Mouse (Mus musculus) adrenal gland, postnatal 36 days (tissue): ENCODE measurements around the gene Ntf5. TPM values are rescaled to one million over a fixed set of nuclear protein-coding genes. Genes with fewer than 3 reads are reported as not detected.
"Not testable (repeated sequence)": the region's sequence is repeated elsewhere in the genome, so short reads cannot be mapped to it uniquely, and the experiment has no call there.

Experiments
- DNase-seq, 2 experiments: peaks; one replicate each; pipeline ENCODE4 v3.0.0; 2021; ENCODE audit warnings: mixed read lengths in 1 of 2
- long read RNA-seq, 2 experiments: library from polyadenylated mRNA; stranded (forward); transcript quantifications; one replicate each; pipeline ENCODE4 v2.0.0; 2021; ENCODE audit warnings: borderline sequencing depth in 2 of 2
- total RNA-seq, 2 experiments: library from RNA; stranded (reverse); gene quantifications; 2 replicates each; pipeline ENCODE4 v1.2.3; 2021

The Ntf5 gene
- total RNA-seq: not detected
- long read RNA-seq, experiment 1, partial matches to known transcripts: 0 of 1 reads
- long read RNA-seq, experiment 1, other reads (novel, unspliced or antisense): 0 of 1 reads
- long read RNA-seq, experiment 2: 0 reads

GRCm38 (mm10) chr7:45413113-45413863, at the start of gene Ntf5:
Gene Ntf5 (plus strand): TSS chr7:45413695.
- DNase-seq: peak; percentile 21 to 26

- no peak for DNase-seq
Measured at GRCm38 (mm10) chr7:45363983-45364382, 49.5 kb upstream of the Ntf5 start.

- peak; percentile 66 to 81 for DNase-seq
Measured at GRCm38 (mm10) chr7:45365742-45366651, 47.5 kb upstream of the Ntf5 start.

GRCm38 (mm10) chr7:45366652-45367019, 46.9 kb upstream of the Ntf5 start, which contains the start of gene Ppfia3:
Gene Ppfia3 (minus strand): TSS chr7:45367019.
- no peak for DNase-seq

DNA sequence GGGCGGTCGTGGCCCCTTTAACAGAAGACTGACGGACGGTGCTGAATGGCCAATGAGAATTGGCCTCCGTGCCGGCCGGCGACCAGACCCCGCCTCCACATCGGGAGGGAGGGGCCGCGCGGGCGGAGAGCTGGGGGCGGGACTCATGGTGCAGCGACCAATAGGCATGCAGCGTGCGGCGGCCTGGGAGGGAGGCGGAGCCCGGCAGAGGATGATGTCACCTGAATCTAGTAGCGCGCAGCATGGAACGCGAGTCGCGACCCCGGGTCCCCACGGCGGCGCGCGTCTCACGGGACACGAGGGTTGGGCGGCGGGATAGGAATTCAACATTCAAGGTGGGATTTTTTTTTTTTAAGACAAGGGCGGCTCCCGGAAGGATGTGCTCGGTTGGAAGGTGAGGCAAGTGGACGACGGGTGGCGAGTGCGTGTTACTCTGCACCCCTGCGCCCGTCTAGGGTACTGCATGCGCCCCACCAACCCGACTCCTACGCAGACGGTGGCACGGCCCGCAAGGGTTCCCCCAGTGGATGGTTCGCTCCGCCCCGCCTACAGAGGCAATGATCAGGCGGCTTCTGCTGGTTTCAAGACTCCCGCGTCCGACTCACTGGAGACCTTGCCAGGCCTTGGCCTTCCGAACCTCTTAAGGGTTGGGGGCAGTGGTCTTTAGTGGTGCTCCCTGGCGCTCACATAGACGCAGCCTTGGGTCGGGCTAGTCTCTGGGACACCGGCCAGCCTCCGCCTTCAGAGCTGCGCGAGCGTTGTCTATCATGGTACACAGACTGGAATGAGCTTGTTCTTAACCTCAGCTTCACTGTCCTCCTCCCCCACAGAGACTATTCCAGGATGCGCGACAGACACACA, 46.2 kb upstream of the Ntf5 start:
- peak; percentile 98 to 99 for DNase-seq

DNA sequence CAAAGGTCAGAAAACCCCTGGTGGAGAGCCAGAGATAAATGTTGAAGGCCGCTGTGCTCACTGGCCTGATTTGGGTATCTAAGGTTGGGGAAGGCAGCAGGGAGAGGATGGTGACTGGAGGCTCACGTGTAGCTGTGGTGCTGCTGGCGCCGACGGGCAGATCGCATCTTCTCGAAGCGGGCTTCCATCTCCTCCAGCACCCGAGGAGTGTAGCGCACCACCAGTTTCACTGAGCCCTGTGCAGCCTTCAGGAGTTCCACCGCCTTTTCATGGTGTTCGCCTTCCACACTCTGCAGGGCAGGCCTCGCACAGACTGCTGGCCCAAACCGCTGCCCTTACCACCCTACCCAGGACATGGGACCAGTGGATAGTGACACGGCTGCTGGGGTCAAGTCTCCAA, 45.3 kb upstream of the Ntf5 start:
- no peak for DNase-seq

- DNase-seq: no peak
Measured at GRCm38 (mm10) chr7:45369022-45369745, 44.3 kb upstream of the Ntf5 start.

DNA sequence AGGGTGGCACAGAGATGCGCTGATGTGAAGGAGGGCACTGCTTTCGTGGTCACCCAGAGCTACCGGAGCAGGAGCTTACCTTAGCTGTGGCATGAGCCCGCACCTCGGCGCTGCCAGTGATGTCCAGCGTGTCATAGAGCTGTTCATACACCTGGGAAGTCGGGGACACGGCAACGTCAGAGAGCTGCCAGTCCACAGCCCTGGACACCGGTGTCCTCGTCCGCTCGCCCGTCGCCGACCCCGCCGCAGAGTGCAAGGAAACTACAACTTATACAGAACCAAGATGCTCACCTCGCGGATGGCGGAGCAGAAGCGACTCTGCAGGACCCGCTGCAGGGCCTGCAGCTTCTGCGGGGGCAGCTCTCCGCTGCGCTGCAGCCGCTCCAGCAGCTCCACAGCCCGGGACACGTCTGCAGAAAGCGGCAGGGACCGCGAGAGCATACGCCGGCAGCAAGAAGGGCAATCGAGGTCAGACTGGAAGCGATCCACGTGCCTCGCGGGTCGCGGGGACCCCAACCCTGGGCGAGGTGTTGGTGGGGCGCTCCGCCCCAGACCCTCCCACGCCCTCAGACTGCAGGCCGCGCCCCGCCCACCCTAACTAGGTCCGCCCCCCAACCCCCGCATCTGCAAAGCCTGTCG, 43.5 kb upstream of the Ntf5 start:
- no peak for DNase-seq

DNA sequence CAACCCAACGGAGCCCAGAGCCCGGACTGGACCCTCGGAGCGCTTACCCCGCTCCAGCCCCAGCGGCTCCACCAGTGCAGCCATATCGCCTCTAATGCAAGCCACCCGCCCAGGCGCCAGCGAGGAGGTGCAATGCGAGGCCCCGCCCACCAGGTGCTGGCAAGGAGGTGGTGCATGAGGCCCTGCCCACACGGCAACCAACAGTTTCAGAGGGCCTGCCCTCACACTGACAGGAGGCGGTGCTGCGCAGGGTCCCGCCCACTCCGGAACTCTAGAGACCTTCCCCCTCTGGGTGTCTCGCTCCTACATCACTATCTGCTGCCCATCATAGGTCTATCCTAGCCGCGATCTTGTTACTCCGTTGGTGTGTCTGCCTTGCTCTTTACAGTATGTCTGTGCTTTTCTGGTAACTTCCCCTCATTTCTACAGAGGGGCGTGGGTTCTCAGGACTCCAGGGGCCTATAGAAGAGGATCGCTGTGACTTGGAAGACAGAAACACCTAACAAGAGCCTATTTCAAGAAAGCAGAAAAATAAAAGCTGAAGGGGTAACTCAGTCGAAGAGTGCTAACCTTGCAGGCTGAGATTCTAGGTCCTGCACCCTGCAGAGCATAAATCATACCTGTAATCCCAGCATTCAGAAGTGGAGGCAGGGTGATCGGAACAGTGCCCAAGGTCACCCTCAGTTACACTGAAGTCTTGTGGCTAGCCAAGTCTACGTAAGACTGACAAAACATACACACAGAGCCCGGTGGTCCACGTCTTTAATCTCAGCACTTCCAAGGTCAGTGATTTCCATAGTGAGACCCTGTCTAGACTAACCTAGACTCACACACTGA, 42.8 kb upstream of the Ntf5 start, which contains the start of gene Lin7b:
Gene Lin7b, minus strand, starts transcription at position 109 of the 837 bp plus-strand sequence.
- peak; percentile 93 to 96 for DNase-seq

- DNase-seq: peak; percentile 40 to 43
Measured at GRCm38 (mm10) chr7:45372371-45372770, 41.1 kb upstream of the Ntf5 start.

GRCm38 (mm10) chr7:45374620-45375019, 38.9 kb upstream of the Ntf5 start:
- no peak for DNase-seq

- no peak for DNase-seq
Measured at GRCm38 (mm10) chr7:45376057-45376456, 37.4 kb upstream of the Ntf5 start.

GRCm38 (mm10) chr7:45386077-45386476, 27.4 kb upstream of the Ntf5 start:
- DNase-seq: no peak

DNA sequence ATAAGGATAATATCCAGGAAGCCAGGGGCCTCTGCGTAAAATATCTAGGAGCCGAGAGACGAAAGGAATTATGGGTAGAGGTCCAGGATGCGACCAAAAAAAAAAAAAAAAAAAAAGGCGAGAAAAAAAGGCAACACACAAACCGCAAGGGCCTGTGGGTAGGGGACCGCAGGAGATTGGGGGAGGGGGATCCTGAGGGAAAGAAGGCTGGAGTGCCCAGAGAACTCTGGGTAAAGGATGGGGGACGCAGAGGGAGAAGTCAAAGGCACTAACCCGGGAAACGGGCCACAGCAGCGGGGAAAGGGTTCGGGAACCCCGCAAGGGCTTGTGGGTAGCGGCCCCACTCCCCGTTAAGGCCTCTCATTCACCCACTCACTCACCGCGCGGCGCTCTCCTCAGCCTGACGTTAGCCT, 18.4 kb upstream of the Ntf5 start:
- DNase-seq: no peak

- DNase-seq: peak; percentile 100
Measured at GRCm38 (mm10) chr7:45395578-45396336, 17.7 kb upstream of the Ntf5 start, which contains the start of gene Snrnp70. Gene Snrnp70 (minus strand): TSS chr7:45395742.

GRCm38 (mm10) chr7:45396337-45396775, 17.1 kb upstream of the Ntf5 start:
- not testable (repeated sequence) for DNase-seq

- no peak for DNase-seq
Measured at GRCm38 (mm10) chr7:45396787-45397186, 16.7 kb upstream of the Ntf5 start.

GRCm38 (mm10) chr7:45401521-45402085, 11.9 kb upstream of the Ntf5 start:
- DNase-seq: no peak
